Mouse (Mus musculus) embryonic fibroblast, embryonic 13.5 days (primary cell): ENCODE results near the gene Tnfaip3.

Source experiments
- CTCF ChIP-seq: IDR thresholded peaks from 2 replicates; pipeline ENCODE4 v1.5.1; 2011; ENCODE audit warnings: mild to moderate bottlenecking, control low read depth, low read length, moderate library complexity, borderline replicate concordance; ENCODE audit not compliant: insufficient read depth
- POLR2A ChIP-seq: IDR thresholded peaks from 2 replicates; pipeline ENCODE4 v1.6.1; 2011; ENCODE audit warnings: low read depth, mild to moderate bottlenecking, control low read depth, low read length, moderate library complexity

DNA sequence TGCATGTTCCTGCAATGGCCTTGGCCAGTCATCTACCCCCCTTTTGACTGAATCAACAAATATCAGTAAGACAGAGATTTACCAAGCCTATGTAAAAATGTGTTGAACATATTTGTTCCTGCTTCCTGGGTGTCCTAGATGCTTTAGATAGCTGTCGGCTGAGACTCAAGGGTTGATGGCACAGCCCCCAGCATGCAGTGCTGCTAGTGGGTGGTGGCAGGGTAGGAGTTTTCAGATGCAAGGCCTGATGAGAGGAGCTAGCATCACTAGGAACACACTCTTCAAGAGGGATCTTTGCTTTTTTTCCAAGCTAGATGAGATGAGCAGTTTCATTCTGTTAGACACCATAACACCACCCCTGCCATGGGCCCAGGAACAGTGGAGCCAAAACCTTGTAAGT, 6.8 kb upstream of the Tnfaip3 start:
- TF ChIP-seq CTCF (no peak), POLR2A (no peak)
